Mouse (Mus musculus): Measurements from ENCODE around the gene Bcl2l13.
A peak's percentile ranks its signal among the peaks of the same experiment; 100 is the strongest.
"Not testable (repeated sequence)": the region's sequence is repeated elsewhere in the genome, so short reads cannot be mapped to it uniquely, and the experiment has no call there.

The Bcl2l13 gene

DNA sequence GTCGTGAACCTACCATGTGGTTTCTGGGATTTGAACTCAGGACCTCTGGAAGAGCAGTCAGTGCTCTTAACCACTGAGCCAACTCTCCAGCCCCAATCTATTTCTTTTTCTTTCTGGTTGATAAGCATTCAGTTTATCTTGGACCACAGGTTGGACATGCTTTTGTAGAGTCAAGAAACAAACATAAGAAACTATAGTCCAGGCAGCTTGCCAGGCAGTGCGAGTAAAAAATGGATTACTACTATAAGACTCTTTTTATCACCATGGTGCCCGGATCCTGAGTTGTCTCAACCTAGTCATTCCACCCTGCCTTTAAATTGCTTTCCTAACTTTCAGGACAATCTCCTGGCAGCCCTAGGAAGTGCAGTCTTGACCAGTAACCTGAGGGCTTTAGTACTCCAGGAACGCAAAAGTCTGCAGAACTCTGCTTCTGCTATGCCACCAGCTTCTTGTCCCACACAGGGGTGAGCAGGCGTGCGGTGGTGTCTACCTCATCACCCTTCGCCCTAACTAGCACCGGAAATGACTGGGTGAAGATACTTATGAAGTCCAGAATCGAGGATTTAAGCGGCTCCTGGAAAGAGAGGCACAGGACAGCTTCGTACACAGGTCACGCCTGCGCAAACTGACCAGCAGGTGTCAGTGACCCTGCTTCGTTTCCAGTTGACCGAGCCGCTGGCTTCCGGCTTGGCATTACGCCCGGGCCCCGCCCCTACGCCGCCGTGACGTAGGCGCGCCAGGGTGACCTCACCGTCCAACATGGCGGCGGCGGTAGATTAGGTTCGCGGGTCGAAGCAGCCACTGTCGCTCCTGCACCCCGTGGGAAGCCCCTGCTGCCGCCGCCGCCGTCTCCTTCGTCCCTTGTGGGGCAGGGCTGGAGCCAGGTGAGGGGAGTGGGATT lies at the start of gene Bcl2l13:
Bcl2l13 (plus strand) TSS at position 739 of the 901 bp plus-strand sequence.
- peak; percentile 91 to 92 for DNase-seq (ENCODE audit: low read depth in 2 of 2, low spot score in 2 of 2)

DNA sequence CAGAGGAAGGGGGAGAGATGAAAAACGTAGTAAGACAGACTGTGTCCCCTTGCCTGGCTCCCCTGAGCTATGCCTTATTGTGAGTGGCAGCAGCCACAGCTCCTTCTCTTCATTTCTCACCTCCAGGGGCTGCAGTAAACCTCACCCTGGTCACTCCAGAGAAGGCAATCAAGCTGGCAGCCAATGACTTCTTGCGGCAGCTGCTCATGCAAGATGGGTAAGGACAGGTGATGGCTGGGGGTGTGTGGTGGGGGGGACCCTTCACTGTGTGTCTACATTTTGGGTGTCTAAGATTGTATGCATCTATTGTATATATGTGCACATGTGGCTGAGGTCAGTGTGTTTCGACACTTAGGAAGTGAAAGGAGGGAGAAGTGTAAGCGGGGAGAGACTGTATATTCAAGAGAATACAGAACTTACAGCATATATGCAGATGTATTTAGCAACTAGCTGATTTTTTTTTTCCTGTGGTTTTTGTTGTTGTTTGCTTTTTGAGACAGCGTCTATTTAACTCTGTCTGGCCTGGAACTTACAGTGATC lies 47.9 kb upstream of the Bcl2l13 start:
- DNase-seq (ENCODE audit: low read depth in 2 of 2, low spot score in 2 of 2): no peak

DNA sequence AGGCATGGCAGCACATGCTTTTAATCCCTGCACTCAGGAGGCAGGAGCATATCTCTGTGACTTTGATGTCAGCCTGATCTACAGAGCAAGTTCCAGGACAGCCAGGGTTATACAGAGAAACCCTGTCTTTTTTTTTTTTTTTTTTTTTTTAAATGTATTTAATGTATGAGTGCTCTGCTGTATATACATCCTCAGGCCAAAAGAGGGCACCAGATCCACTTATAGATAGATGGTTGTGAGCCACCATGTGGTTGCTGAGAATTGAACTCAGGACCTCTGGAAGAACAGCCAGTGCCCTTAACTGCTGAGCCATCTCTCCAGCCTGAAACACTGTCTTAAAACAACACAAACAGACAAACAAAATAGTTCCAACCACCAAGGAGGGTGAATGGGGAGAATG lies 47.1 kb upstream of the Bcl2l13 start:
- no peak for DNase-seq (ENCODE audit: low read depth in 2 of 2, low spot score in 2 of 2)

DNA sequence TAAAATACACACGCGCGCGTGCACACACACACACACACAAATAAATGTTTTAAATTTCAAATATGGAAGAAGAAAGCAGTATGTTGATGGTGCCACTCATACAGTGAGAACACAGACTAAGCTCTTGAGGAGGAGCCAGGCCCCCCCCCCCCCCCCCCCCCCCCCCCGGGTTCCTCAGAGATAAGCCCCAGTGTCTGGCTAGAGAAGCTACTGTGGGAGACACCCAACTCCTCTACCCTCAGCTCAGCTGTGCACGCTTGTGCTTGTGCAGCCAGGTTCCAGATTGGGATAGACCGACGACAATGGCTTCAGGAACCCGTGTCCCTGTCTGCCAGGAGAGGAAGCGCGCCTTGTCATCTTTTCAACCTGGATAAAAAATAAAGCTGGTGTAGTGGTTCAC lies 45.9 kb upstream of the Bcl2l13 start:
- no peak for DNase-seq (ENCODE audit: low read depth in 2 of 2, low spot score in 2 of 2)

DNA sequence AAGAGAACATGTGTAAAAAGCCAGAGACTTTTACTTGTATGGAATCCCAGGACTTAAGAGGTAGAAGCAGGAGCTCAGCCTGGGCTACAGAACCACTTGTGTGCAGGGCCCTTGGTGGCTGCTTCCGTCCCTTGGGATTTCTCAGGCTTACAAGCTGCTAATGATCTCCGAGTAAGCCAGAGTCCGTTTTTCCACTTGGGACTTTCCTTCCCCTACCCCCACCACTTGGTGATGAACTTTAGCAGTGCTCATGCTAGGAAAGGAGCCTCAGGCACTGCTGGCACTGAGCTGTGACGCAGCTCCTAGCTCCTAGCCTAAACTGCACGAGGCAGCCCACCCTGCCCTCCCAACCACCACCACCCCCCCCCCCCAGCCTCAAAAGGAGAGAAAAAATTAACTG lies 45.3 kb upstream of the Bcl2l13 start:
- no peak for DNase-seq (ENCODE audit: low read depth in 2 of 2, low spot score in 2 of 2)

DNA sequence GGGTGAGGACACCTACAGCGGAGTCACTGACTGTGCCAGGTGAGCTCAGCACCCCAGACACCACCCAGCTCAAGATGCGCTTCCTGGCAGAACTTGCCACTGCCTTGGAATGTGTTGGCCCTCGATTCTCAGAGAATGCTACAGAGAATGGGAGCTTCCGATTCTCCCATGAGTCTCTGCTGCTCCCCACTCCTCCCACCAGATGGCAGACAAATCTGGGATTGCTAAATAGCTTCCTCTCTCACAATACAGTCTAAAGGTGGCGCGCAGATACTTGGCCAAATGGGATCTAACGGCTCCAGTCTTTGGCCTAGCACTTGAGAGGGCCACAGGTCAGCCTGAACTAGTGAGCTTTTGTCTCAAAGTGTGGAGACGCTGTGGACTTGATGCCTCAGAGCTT lies 43.1 kb upstream of the Bcl2l13 start:
- DNase-seq (ENCODE audit: low read depth in 2 of 2, low spot score in 2 of 2): no peak

DNA sequence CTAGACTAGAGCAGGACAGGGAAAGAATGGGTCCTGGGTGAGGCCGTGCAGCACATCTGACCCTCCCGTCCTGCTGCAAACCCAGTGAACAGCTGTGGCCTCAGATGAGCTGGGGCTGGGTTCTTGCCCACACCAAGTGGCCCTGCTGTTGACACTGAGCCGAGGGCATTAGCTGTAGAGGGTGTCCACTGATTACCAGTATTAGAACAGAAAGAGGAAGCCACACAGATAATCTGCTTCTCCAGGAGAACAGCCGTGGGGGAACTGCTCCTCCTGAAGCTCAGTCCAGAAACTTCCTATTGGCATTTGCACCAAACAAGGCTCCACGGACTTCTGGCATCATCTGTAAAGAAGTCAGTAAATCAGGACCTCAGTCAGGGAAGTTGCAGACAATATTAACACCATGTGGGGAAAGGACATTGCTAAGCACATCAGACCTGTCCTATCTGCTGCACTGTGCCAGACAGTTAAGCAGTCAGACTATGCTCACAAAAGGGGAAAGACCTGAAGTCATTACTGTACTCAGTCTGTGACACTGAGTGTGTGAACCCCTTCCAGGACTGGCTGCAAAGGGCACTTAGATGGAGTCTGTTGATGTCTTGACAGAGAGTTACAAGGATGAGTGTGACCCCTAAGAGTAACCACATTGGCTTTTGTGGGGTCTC lies 40.5 kb upstream of the Bcl2l13 start:
- no peak for DNase-seq (ENCODE audit: low read depth in 2 of 2, low spot score in 2 of 2)

DNA sequence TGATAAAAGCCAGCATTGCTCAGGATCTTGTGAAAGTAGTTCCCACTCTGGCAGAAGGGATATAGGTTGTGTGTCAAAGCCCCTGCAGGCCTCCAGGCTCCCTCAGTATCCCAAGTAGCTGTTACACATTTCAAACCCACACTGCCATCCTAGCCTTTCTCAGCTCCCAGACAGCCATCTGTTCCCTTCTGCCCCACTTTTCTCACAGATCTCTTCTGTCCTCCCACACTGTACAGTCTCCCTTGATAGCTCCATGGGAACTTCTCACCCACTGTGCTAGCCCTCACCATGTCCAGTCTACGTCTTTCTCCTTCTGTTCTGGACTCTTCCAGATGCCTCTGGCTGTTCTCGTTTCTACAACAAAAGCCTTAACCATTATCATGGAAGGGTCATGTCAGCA lies 39.9 kb upstream of the Bcl2l13 start:
- no peak for DNase-seq (ENCODE audit: low read depth in 2 of 2, low spot score in 2 of 2)

DNA sequence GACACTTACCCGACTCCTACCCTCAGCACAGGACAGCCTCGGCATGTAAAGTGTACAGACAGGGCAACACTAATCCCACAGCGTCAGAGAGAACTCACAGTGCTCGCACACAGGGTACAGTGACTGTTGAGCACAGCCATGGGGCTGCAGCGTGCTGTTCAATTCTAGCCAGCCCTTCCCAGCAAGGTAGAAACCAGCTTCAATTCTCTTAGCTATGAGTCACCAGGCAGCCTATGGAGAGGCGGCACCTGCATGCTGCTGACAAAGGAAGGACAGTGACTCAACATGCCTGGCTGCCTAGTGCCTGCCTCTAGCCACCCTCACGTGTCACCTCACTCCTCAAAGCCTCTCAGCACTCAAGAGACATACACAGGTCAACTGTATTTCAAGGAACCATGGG lies 38.0 kb upstream of the Bcl2l13 start:
- no peak for DNase-seq (ENCODE audit: low read depth in 2 of 2, low spot score in 2 of 2)

DNA sequence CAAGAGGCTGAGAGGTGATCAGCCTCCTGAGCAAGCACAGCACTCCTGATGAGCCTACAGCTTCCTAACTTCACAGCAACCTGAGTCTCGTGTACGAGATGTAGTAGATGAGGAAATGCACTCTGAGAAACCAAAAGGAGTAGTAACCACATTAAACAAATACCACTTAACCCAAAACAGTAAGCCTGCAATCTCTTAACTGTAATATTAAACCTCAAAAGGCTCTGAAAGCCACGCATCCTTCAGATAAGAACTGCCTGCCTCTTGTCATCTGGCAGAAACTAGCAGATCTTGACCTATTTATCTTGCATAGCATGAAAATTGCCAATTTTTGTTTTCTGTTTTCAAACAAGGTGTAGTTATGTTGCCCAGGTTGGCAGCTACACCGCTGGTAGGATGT lies 37.1 kb upstream of the Bcl2l13 start:
- DNase-seq (ENCODE audit: low read depth in 2 of 2, low spot score in 2 of 2): no peak

DNA sequence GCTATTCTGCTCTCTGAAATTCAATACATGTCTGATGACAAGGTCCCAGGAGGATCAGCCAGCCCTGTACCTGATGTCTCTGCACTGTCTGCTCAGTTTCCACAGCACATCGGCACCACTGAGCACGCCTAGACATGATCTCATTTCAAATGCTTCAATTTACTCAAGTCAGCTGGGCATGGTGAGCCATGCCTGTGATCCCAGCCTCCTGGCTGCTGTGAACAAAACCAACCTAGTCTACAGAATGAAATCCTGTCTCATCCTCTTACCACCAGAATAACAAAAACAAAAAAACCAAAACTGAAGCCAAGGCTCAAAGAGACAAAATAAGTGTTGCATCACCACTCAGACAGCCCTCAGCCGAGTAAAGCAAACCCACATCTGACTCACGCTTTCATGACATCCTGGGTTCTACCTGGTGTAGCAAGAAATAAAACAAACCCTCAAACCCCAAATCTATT lies 36.4 kb upstream of the Bcl2l13 start:
- peak; percentile 16 to 41 for DNase-seq (ENCODE audit: low read depth in 2 of 2, low spot score in 2 of 2)

DNA sequence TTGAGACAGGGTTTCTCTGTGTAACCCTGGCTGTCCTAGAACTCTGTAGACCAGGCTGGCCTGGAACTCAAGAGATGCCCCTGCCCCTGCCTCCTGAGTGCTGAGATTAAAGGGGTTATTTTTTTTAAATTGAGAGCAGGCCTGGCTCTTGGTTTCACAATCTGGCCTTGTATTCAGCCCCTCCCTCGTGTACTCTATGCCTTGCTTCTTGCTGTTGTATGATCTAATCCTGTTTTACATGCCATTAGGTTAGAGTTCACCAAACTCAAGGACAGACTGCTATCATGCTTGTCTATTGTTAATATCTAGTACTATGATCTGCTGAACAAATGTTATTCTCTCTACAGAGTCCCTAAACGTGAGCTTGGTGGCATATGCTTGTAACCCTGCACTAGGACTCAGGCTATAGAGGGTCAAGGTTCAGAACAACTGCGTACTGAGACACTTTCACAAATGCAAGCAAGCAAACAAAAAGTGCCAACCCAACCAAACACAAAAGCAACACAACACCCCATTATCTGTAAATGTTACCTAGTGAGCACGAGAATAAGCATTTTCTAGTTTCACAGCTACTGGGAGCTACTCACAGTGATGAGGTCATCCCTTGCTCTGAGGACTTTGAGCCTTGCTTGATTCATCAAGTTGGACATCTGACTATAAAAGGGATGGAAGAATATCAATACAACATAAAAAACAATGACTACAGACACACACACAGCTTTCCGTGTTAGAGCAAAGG lies 28.8 kb upstream of the Bcl2l13 start:
- DNase-seq (ENCODE audit: low read depth in 2 of 2, low spot score in 2 of 2): no peak

DNA sequence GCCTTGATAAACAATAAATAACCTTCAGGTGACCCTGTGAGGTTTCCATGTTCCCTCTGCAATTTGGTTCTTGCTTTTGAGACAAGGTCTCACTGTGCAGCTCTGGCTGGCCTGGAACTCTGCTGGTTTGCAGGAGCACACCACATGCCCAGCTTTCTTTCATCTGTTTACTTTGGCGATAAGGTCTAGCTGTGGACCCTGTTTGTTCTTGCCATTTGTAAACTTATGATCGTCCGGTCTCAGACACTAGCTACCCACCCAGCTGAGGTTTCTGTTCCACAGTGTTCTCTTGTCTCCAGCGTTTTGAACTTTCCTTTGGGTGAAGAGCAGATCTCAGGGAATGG lies 28.3 kb upstream of the Bcl2l13 start:
- no peak for DNase-seq (ENCODE audit: low read depth in 2 of 2, low spot score in 2 of 2)

DNA sequence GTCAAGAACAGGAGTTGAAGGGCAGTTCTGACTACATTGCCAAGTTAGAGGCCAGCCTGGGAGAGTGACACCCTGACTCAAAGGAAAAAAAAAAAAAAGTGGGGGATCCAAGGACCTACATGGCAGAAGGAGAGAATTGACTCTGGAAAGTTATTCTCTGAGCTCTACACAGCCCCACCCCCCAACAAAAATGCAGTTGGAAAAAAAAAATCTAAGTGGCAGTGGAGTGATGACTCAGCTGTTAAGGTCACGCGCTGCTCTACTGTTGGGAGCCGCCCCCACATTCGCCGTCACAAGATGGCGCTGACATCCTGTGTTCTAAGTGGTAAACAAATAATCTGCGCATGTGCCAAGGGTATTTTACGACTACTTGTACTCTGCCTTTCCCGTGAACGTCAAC lies 24.0 kb upstream of the Bcl2l13 start:
- DNase-seq (ENCODE audit: low read depth in 2 of 2, low spot score in 2 of 2): not testable (repeated sequence)

DNA sequence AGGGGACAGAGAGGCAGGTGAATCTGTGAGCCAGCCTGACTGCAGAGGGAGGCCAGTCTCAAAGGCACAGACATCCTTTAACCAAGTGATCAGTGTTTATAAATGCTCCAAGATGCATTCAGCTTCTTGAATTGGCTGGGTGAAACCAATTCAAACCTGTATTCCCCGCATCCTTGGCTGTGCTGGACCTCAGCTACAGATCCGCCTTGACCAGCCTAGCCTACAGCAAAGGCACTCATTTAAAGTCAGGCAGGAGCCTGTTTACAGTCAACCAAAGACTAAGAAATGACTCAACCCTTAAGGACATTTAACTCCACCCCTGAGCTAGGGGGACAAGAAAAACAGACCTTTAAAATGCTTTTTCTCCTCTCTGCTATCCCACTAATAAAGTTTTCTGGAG lies 16.7 kb upstream of the Bcl2l13 start:
- no peak for DNase-seq (ENCODE audit: low read depth in 2 of 2, low spot score in 2 of 2)

DNA sequence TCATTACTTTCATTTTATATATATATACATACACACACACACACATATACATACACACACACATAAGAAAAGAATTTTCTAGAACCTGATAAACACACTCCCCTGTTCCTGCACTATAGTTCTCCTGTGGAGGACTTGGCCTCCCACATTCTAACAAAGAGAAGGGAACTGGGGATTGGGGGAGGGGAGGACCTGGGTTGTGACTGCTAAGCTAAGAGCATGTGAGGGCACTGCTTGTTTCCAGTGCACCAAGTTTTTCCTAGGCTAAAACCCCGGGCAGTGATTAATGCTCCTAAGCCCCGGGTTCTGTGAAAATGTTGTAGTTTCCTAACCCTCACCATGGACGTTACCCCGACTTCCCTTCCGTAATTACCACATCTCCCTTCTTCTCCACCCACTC lies 15.9 kb upstream of the Bcl2l13 start:
- no peak for DNase-seq (ENCODE audit: low read depth in 2 of 2, low spot score in 2 of 2)

DNA sequence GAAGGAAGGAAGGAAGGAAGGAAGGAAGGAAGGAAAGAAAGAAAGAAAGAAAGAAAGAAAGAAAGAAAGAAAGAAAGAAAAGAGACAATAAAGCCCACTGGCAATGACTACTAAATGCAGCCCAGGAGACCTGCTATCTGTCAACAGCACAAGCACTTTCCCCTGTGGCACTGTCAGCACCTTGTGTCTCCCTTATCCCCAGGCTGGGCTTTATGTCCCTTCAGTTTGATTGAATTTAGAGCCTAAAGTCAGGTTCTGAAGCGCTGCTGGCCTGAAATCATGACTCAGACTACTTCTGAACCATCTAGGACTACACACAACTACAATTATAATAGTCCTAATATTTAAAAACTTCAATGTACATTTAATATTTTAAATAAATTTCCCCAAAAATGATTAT lies 15.1 kb upstream of the Bcl2l13 start:
- no peak for DNase-seq (ENCODE audit: low read depth in 2 of 2, low spot score in 2 of 2)

DNA sequence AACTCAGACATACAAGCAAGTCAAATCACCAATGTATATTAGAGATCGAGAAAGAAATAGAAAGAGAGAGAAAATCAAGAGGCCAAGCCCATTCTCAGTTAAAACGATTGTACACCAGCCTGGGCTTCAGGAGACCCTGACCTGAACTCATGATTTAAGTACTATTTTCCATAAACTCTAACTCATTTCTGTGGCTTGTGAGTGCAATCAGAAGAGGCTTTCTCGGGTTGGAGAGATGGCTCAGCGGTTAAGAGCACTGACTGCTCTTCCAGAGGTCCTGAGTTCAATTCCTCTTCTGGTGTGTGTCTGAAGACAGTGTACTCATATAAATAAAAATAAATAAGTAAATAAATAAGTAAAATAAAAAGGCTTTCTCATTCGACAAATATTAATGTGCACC lies 14.3 kb upstream of the Bcl2l13 start:
- no peak for DNase-seq (ENCODE audit: low read depth in 2 of 2, low spot score in 2 of 2)

DNA sequence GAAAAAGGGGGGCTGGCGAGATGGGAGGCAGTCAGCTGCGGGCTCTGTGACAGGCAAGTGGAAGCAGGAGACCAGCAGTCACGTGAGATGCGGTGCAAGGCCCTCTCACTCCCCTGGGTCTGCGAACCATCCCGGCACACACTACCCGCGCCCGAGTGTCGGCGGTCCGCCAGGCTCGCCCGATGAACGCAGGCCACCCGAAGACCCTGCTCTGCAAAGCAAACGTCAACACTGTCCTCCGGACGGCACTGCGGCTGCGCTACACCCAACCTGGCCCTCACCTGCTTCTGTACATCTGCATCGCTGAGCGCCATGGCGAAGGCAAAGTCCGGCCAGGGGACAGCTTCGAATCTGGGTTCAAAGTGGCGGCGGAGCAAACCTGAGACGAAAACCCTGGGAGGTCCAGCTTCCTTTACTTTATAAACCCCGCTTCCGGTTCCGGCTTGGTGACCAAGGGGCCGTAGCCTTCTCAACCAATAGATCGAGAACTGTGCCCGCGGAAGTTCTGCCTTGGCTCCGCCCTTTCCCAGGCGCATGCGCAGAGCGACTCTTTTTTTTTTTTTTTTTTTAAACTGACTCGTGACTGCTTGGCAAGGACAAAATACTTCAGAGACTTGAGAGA lies 13.6 kb upstream of the Bcl2l13 start, which contains the start of gene Atp6v1e1:
Atp6v1e1 (minus strand) TSS at position 487 of the 622 bp plus-strand sequence.
- DNase-seq (ENCODE audit: low read depth in 2 of 2, low spot score in 2 of 2): peak; percentile 89 to 90

DNA sequence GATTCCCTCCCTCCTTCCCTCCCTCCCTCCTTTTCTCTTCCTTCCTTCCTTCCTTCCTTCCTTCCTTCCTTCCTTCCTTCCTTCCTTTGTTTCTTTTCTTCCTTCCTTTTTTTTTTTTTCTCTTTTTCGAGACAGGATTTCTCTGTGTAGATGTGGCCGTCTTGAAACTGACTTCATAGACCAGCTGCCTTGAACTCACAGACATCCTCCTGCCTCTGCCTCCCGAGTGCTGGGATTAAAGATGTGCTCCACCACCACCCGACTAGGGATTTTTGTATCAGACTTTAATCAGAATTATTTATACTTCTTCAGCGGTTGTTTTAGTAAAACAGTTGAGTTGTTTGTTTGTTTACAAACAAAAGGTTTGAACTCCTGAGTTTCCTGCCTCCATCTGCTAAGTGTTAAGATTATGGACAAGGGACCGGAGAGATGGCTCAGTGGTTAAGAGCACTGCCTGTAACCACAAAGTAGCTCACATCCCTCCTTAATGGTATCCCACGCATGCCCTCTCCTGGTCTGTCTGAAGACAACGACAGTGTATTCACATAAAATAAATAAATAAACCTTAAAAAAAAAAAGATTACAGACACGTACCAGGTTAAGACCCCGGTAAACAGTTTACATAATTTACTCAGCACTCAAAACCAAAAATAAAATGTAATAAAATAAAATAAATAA lies 12.9 kb upstream of the Bcl2l13 start:
- DNase-seq (ENCODE audit: low read depth in 2 of 2, low spot score in 2 of 2): peak in 1 of 2 experiments; percentile 16
